Mouse (Mus musculus) midbrain, embryonic 14.5 days (tissue): Measurements from ENCODE around the gene Rsbn1l. TPM values are rescaled to one million over a fixed set of nuclear protein-coding genes. Genes with fewer than 3 reads are reported as not detected.

Source experiments
- ATAC-seq: fragments of 200-750 bp; cut with Nextera tagmentation; 2 replicates; pipeline ENCODE4 v1.8.0; 2017; ENCODE audit warnings: moderate number of reproducible peaks, moderate library complexity; ENCODE audit not compliant: low FRiP score, low TSS enrichment
- DNase-seq: peaks from one replicate; pipeline ENCODE4 v3.0.0-alpha.2; 2015
- H3K27ac ChIP-seq: fragments of 300-500 bp; sonication (generic); replicated peaks from 2 replicates; pipeline ENCODE4 v1.5.1; 2014; ENCODE audit warnings: mild to moderate bottlenecking, low read depth, low read length, moderate library complexity
- H3K27me3 ChIP-seq: fragments of 300-500 bp; sonication (generic); 2 replicates; pipeline ENCODE4 v1.6.1; 2014; ENCODE audit warnings: low read length, control low read depth, mixed read lengths; ENCODE audit not compliant: control insufficient read depth, insufficient read depth
- H3K36me3 ChIP-seq: fragments of 300-500 bp; sonication (generic); 2 replicates; pipeline ENCODE4 v1.6.1; 2014; ENCODE audit warnings: low read length, control low read depth; ENCODE audit not compliant: control insufficient read depth, insufficient read depth
- H3K4me1 ChIP-seq: fragments of 300-500 bp; sonication (generic); 2 replicates; pipeline ENCODE4 v1.6.1; 2014; ENCODE audit warnings: mild to moderate bottlenecking, antibody characterized with exemption, low read length, control low read depth; ENCODE audit not compliant: control insufficient read depth, insufficient read depth
- H3K4me2 ChIP-seq: fragments of 300-500 bp; sonication (generic); 2 replicates; pipeline ENCODE4 v1.6.1; 2014; ENCODE audit warnings: mild to moderate bottlenecking, low read length, moderate library complexity
- H3K4me3 ChIP-seq: fragments of 300-500 bp; sonication (generic); replicated peaks from 2 replicates; pipeline ENCODE4 v1.5.1; 2014; ENCODE audit warnings: low read depth, low read length
- H3K9ac ChIP-seq: fragments of 300-500 bp; sonication (generic); replicated peaks from 2 replicates; pipeline ENCODE4 v1.6.1; 2014; ENCODE audit warnings: mild to moderate bottlenecking, low read length, moderate library complexity
- H3K9me3 ChIP-seq: fragments of 300-500 bp; sonication (generic); 2 replicates; pipeline ENCODE4 v1.6.1; 2016; ENCODE audit warnings: low read length, control low read depth, mixed read lengths; ENCODE audit not compliant: control insufficient read depth
- WGBS: fragments of 180-500 bp; shearing (Covaris S2); extraction: QIAGEN DNeasy Blood & Tissue Kit; methylation state at CpG from one replicate; pipeline ENCODE4 v1.1.7; 2014; 5-methylcytosine and 5-hydroxymethylcytosine counted together
- polyA plus RNA-seq: library from polyadenylated mRNA; unstranded; fragments of >200 nt; fragmentation: Nextera tagmentation; extraction: Ambion mirVana; gene quantifications from 2 replicates; pipeline ENCODE4 v1.2.1, GENCODE M21; 2014

Gene Rsbn1l
- polyA plus RNA-seq, 1 experiment from 2014 or later: 5.7 TPM

DNA sequence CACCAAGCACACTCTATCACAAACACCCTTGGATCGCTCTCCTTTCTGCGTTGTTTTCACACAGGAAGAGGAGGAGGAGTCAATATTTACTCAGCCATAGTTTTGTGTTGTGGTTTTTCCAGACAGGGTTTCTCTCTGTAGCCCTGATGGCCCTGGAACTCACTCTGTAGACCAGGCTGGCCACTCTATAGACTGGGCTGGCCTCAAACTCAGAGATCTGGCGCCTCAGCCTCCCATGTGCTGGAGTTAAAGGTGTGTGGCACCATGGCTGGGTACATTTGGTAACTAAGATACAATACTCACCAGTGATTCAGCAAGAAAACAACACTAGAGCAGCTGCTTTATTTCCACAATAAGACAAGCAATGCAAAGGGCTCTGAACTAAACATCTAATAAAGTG lies 13.7 kb downstream of the Rsbn1l start:
- Histone ChIP-seq H3K9ac (no peak overlapping the region), H3K36me3 (no peaks in the 10 kb centered on the region), H3K4me1 (no peaks in the 10 kb centered on the region), H3K27ac (no peak overlapping the region), H3K4me2 (no peak overlapping the region), H3K9me3 (no peaks in the 10 kb centered on the region), H3K27me3 (no peaks in the 10 kb centered on the region), H3K4me3 (no peak overlapping the region)
- no peak for DNase-seq
- 94% methylated on average over 3 of the region's 3 CpGs for WGBS
- no peak for ATAC-seq

DNA sequence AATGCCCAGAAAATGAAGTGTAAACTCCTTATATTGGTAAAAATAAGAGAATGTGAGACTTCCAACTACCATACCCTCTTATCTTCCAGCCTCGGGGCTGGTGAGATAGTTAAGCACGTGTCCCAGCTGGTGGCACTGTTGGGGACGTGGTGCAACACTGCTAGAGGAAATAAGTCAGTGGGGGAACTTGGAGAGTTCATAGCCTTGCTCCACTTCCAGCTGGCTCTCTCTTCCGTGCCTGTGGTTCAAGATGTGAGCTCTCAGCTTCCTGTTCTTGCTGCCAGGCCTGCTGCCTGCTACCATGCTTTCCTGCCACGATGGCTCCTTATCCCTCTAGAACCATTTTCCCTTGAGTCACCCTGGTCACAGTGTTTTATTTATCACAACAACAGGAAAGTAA lies 15.0 kb downstream of the Rsbn1l start:
- DNase-seq (no peak), ATAC-seq (no peak)
- Histone ChIP-seq H3K4me3 (no peak overlapping the region), H3K9ac (no peak overlapping the region), H3K4me2 (no peak overlapping the region), H3K27me3 (no peaks in the 10 kb centered on the region), H3K36me3 (no peaks in the 10 kb centered on the region), H3K27ac (no peak overlapping the region), H3K9me3 (no peaks in the 10 kb centered on the region), H3K4me1 (no peaks in the 10 kb centered on the region)
- 63% methylated on average over 5 of the region's 5 CpGs for WGBS

DNA sequence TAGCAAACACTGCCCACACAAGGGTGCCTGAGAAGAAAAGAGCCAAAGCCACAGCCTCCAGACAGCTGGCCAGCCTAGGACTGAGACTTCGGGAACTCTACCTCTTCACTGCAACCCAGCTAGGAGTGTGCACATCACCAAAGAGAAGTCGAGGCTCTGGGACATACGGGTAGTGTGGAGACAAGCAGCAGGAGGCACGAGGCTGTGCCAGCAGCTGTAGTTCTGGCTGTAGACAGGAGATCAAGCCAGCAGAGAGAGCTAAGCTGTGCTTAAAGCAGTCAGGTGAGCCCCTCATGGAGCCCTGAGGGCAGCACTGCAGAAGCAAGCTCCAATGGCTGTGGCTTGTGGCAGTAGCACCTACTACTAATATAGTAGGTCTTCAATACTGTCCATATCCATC lies 15.5 kb downstream of the Rsbn1l start:
- ATAC-seq: no peak
- WGBS: 86% methylated on average over 4 of the region's 4 CpGs

DNA sequence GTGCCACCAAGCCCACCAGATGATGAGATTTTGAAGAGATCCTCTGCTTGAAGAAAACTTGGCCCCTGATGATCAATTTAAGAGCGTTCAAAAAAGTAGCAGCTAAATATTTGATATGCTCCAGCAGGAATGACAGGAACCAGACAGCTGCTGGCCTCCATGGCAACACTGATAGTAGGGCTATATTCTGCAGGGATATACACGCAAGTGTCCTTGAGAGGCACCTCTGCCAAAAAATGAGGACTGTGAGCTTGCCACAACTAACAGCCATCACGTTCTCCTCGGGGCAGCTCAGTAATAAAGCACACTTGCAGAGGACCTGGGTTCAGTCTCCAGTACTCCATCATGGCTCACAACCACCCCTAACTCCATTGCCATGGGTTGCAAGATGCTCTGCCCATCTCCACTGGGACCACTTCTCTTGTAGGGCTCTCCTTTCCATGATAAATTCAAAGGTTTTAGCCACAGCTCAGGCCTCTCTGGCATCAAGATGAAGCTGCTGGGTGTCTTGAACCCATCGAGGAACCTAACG lies 16.1 kb downstream of the Rsbn1l start:
- WGBS: 97% methylated on average over 6 of the region's 6 CpGs
- DNase-seq (no peak), ATAC-seq (no peak)
- Histone ChIP-seq H3K9me3 (no peaks in the 10 kb centered on the region), H3K9ac (no peak overlapping the region), H3K4me1 (no peaks in the 10 kb centered on the region), H3K36me3 (no peaks in the 10 kb centered on the region), H3K4me3 (no peak overlapping the region), H3K27me3 (no peaks in the 10 kb centered on the region), H3K27ac (no peak overlapping the region), H3K4me2 (no peak overlapping the region)

More for the DNA sequence above, 15.5 kb downstream of the Rsbn1l start:
- no peak overlapping the region for H3K27ac ChIP-seq
- H3K36me3 ChIP-seq: no peaks in the 10 kb centered on the region
- no peak overlapping the region for H3K4me2 ChIP-seq
- no peaks in the 10 kb centered on the region for H3K27me3 ChIP-seq
- no peaks in the 10 kb centered on the region for H3K9me3 ChIP-seq
- H3K4me3 ChIP-seq: no peak overlapping the region
- no peak for DNase-seq
- H3K9ac ChIP-seq: no peak overlapping the region
- no peaks in the 10 kb centered on the region for H3K4me1 ChIP-seq

DNA sequence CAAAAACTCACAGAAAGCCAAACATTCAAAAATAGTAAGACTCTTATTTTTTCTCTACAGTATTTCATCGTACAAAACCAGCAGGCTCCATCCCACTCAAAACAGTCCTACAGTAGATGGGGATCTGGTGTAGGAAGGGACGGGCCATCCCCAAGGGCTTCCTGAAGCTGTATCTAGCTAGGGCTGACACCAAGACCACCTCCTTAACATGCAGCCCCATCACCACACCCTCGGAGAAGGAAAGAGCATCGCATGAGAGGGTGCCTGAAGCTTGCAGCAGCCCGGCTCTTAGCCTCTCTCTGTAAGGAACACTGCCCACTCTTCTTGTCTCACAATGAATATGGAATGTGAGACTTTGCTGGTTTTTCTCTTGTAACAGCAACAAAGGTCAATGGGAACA lies 17.7 kb downstream of the Rsbn1l start:
- Histone ChIP-seq H3K36me3 (no peaks in the 10 kb centered on the region), H3K27me3 (no peaks in the 10 kb centered on the region), H3K4me3 (no peak overlapping the region), H3K4me2 (no peak overlapping the region), H3K27ac (no peak overlapping the region), H3K9me3 (no peaks in the 10 kb centered on the region), H3K9ac (no peak overlapping the region), H3K4me1 (no peaks in the 10 kb centered on the region)
- no peak for DNase-seq
- no peak for ATAC-seq
- 79% methylated on average over 5 of the region's 5 CpGs for WGBS

DNA sequence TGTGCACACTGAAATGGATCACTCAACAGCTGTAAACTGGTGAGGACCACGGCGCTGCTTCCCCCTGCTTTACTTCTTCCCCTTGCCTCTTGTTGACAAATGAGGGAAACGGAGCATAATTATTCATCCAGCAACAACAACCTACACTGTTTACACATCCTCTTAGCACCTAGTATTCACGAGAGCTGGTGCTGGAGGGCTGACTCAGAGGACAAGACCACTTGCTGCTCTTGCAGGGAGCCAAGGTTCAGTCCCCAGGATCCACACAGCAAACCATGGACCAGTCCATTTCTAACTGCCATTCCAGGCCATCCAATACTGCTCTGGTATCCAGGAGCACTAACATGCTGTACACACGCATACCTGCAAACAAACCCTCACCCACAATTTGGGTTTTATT lies 20.3 kb downstream of the Rsbn1l start:
- Histone ChIP-seq H3K27ac (no peak overlapping the region), H3K4me3 (no peak overlapping the region), H3K4me1 (no peaks in the 10 kb centered on the region), H3K27me3 (no peaks in the 10 kb centered on the region), H3K9me3 (no peaks in the 10 kb centered on the region), H3K9ac (no peak overlapping the region), H3K36me3 (no peaks in the 10 kb centered on the region), H3K4me2 (no peak overlapping the region)
- DNase-seq (no peak), ATAC-seq (no peak)
- 91% methylated on average over 5 of the region's 5 CpGs for WGBS

DNA sequence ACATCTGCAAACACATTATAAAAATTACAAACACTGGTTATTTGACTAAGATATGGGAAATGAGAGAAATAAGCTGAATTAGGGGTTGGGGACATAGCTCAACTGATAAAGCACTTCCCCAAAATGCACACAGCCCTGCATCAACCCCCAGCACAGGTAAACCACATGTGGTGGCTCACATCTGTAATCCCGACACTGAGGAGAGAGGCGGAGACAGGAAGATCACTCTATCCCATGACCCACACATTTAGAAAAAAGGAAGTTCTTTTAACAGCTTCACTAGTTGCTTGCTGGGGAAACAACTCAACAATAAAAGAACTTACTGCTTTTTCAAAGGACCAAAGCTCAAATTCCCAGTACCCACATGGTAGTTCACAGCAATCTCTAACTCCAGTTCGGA lies 23.6 kb downstream of the Rsbn1l start:
- WGBS: 97% methylated on average over 3 of the region's 3 CpGs
- no peaks in the 10 kb centered on the region for H3K4me1 ChIP-seq

DNA sequence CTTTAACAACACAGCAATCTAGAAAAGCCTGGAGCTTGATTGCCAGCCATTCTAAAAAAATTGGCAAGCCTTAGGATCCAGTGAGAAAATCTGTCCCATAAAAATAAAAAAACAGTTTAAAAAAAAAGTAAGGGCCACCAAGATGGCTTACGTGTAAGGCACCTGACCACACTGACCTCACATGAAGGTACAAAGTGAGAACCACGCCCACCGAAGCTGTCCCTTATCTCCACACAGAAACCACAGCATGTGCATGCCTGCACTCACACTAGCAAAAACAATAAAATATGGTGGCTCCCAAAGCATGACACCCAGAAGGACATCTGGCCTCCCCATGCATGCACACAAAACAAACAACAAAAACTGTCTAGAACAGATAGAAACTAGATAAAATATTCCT lies 24.9 kb downstream of the Rsbn1l start:
- Histone ChIP-seq H3K27me3 (no peaks in the 10 kb centered on the region), H3K36me3 (no peaks in the 10 kb centered on the region), H3K27ac (no peak overlapping the region), H3K9me3 (no peaks in the 10 kb centered on the region), H3K4me2 (no peak overlapping the region), H3K4me3 (no peak overlapping the region), H3K4me1 (no peaks in the 10 kb centered on the region), H3K9ac (no peak overlapping the region)
- ATAC-seq: no peak
- WGBS: 91% methylated on average over 3 of the region's 3 CpGs
- no peak for DNase-seq

More for the DNA sequence above, 23.6 kb downstream of the Rsbn1l start:
- H3K36me3 ChIP-seq: no peaks in the 10 kb centered on the region
- no peak overlapping the region for H3K4me3 ChIP-seq
- DNase-seq: no peak
- no peak overlapping the region for H3K9ac ChIP-seq
- ATAC-seq: no peak
- H3K27me3 ChIP-seq: no peaks in the 10 kb centered on the region
- H3K4me2 ChIP-seq: no peak overlapping the region
- H3K27ac ChIP-seq: no peak overlapping the region
- no peaks in the 10 kb centered on the region for H3K9me3 ChIP-seq

DNA sequence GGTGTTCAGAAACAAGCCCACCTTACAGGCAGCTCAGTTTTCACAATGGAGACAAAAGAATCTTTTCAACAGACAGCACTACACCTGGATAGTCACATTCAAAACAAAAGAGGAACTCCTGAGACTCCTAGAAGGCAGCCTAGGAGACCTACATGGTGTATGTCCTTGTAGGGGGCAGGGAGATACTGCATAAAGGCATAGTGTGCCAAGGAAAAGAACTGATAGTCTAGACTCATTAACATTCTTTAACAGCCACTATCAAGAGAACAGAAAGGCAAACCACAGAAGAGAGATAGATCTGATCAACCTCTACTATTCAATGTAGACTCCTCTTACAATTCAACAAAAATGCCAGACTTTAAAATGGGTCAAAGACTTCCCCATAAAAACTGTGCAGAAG lies 25.8 kb downstream of the Rsbn1l start:
- Histone ChIP-seq H3K27ac (no peak overlapping the region), H3K36me3 (no peaks in the 10 kb centered on the region), H3K4me3 (no peak overlapping the region), H3K9ac (no peak overlapping the region), H3K4me1 (no peaks in the 10 kb centered on the region), H3K4me2 (no peak overlapping the region), H3K27me3 (no peaks in the 10 kb centered on the region), H3K9me3 (no peaks in the 10 kb centered on the region)
- DNase-seq (no peak), ATAC-seq (no peak)
